Mouse (Mus musculus) kidney, embryonic 14.5 days (tissue): ENCODE data around the gene Camk1. TPM values are rescaled to one million over a fixed set of nuclear protein-coding genes. Genes with fewer than 3 reads are reported as not detected.

Source experiments
- ATAC-seq: fragments of 200-750 bp; cut with Nextera tagmentation; 2 replicates; pipeline ENCODE4 v1.8.0; 2017; ENCODE audit warnings: moderate number of reproducible peaks, mild to moderate bottlenecking, moderate TSS enrichment, moderate library complexity; ENCODE audit not compliant: low FRiP score, low TSS enrichment
- H3K27ac ChIP-seq: fragments of 300-500 bp; sonication (generic); 2 replicates; pipeline ENCODE4 v1.5.1; 2014; ENCODE audit warnings: low read depth, mild to moderate bottlenecking, low read length, moderate library complexity, mixed read lengths
- H3K27me3 ChIP-seq: fragments of 300-500 bp; sonication (generic); 2 replicates; pipeline ENCODE4 v1.6.1; 2014; ENCODE audit warnings: mild to moderate bottlenecking, low read length; ENCODE audit not compliant: control insufficient read depth, insufficient read depth
- H3K36me3 ChIP-seq: fragments of 300-500 bp; sonication (generic); 2 replicates; pipeline ENCODE4 v1.6.1; 2014; ENCODE audit warnings: low read length, mixed read lengths; ENCODE audit not compliant: control insufficient read depth, insufficient read depth
- H3K4me1 ChIP-seq: fragments of 300-500 bp; sonication (generic); 2 replicates; pipeline ENCODE4 v1.6.1; 2014; ENCODE audit warnings: low read length, mixed read lengths; ENCODE audit not compliant: control insufficient read depth, insufficient read depth
- H3K4me2 ChIP-seq: fragments of 300-500 bp; sonication (generic); replicated peaks from 2 replicates; pipeline ENCODE4 v1.6.1; 2014; ENCODE audit warnings: low read depth, mild to moderate bottlenecking, low read length
- H3K4me3 ChIP-seq: fragments of 300-500 bp; sonication (generic); 2 replicates; pipeline ENCODE4 v1.5.1; 2014; ENCODE audit warnings: mild to moderate bottlenecking, low read length
- H3K9ac ChIP-seq: fragments of 300-500 bp; sonication (generic); 2 replicates; pipeline ENCODE4 v1.6.1; 2014; ENCODE audit warnings: low read depth, mild to moderate bottlenecking, low read length, moderate library complexity
- H3K9me3 ChIP-seq: fragments of 300-500 bp; sonication (generic); 2 replicates; pipeline ENCODE4 v1.6.1; 2016; ENCODE audit warnings: low read length; ENCODE audit not compliant: control insufficient read depth
- WGBS: fragments of 180-500 bp; shearing (Covaris S2); extraction: QIAGEN DNeasy Blood & Tissue Kit; methylation state at CpG from one replicate; pipeline ENCODE4 v1.1.7; 2014; 5-methylcytosine and 5-hydroxymethylcytosine counted together
- polyA plus RNA-seq: library from polyadenylated mRNA; unstranded; fragments of >200 nt; fragmentation: Nextera tagmentation; extraction: Ambion mirVana; gene quantifications from 2 replicates; pipeline ENCODE4 v1.2.1, GENCODE M21; 2014

Gene Camk1
- polyA plus RNA-seq, 1 experiment from 2014 or later = 112 TPM

- Histone ChIP-seq H3K36me3 (no peaks in the 10 kb centered on the region), H3K4me1 (no peaks in the 10 kb centered on the region), H3K9ac (no peak overlapping the region), H3K27me3 (no peaks in the 10 kb centered on the region), H3K9me3 (no peaks in the 10 kb centered on the region), H3K4me2 (no peak overlapping the region), H3K4me3 (no peak overlapping the region), H3K27ac (no peak overlapping the region)
- ATAC-seq = no peak
These were observed 6.8 kb upstream of the Camk1 start for GRCm38 (mm10) chr6:113350538-113350937.

- Histone ChIP-seq H3K9ac (no peak overlapping the region), H3K4me1 (peaks cover 12% of the 10 kb centered on the region), H3K4me3 (no peak overlapping the region), H3K27me3 (no peaks in the 10 kb centered on the region), H3K27ac (no peak overlapping the region), H3K9me3 (no peaks in the 10 kb centered on the region), H3K36me3 (no peaks in the 10 kb centered on the region), H3K4me2 (no peak overlapping the region)
- no peak for ATAC-seq
- 70% methylated on average over 4 of the region's 4 CpGs for WGBS
These were observed 3.1 kb upstream of the Camk1 start for GRCm38 (mm10) chr6:113346897-113347296.

- H3K27me3 ChIP-seq = no peaks in the 10 kb centered on the region
- H3K4me1 ChIP-seq = peaks cover 23% of the 10 kb centered on the region
- no peak for ATAC-seq
- 45% methylated on average over 2 of the region's 2 CpGs for WGBS
- H3K4me2 ChIP-seq = peak overlapping the region; percentile 70
- H3K4me3 ChIP-seq = peak overlapping the region; percentile 52; the same call in 1 of the 2 replicates
- no peaks in the 10 kb centered on the region for H3K9me3 ChIP-seq
- H3K27ac ChIP-seq = no peak overlapping the region
- H3K9ac ChIP-seq = peak overlapping the region; percentile 72; the same call in 1 of the 2 replicates
- peaks cover 13% of the 10 kb centered on the region for H3K36me3 ChIP-seq
These were observed 537 bp upstream of the Camk1 start for GRCm38 (mm10) chr6:113344321-113344720.

GRCm38 (mm10) chr6:113342297-113342696 lies 1.5 kb downstream of the Camk1 start:
- Histone ChIP-seq H3K4me3 (peak overlapping the region; percentile 52; the same call in 1 of the 2 replicates), H3K9me3 (no peaks in the 10 kb centered on the region), H3K9ac (no peak overlapping the region), H3K27ac (peak overlapping the region; percentile 39; the same call in 1 of the 2 replicates), H3K4me2 (peak overlapping the region; percentile 70), H3K27me3 (no peaks in the 10 kb centered on the region), H3K4me1 (peaks cover 23% of the 10 kb centered on the region), H3K36me3 (peaks cover 32% of the 10 kb centered on the region)
- no peak for ATAC-seq
- WGBS = 14% methylated on average over 4 of the region's 7 CpGs

- WGBS = 53% methylated on average over 6 of the region's 6 CpGs
- Histone ChIP-seq H3K27ac (peak overlapping the region; percentile 65; the same call in 1 of the 2 replicates), H3K9me3 (no peaks in the 10 kb centered on the region), H3K9ac (peak overlapping the region; percentile 12; the same call in 1 of the 2 replicates), H3K27me3 (no peaks in the 10 kb centered on the region), H3K4me3 (0 out of 2 replicates have a peak overlapping the region, but pooled peaks have one; percentile 2), H3K4me2 (peak overlapping the region; percentile 70), H3K4me1 (peaks cover 23% of the 10 kb centered on the region), H3K36me3 (peaks cover 37% of the 10 kb centered on the region)
- no peak for ATAC-seq
These were observed 2.2 kb downstream of the Camk1 start for GRCm38 (mm10) chr6:113341574-113341973.

- peaks cover 66% of the 10 kb centered on the region for H3K36me3 ChIP-seq
These were observed 6.7 kb downstream of the Camk1 start for GRCm38 (mm10) chr6:113336852-113337620.

GRCm38 (mm10) chr6:113334216-113334615 lies 9.6 kb downstream of the Camk1 start:
- Histone ChIP-seq H3K4me2 (no peak overlapping the region), H3K4me1 (peaks cover 5% of the 10 kb centered on the region; the same call in 1 of the 2 replicates), H3K9me3 (no peaks in the 10 kb centered on the region), H3K27me3 (no peaks in the 10 kb centered on the region), H3K27ac (no peak overlapping the region), H3K9ac (0 out of 2 replicates have a peak overlapping the region, but pooled peaks have one; percentile 7), H3K36me3 (peaks cover 69% of the 10 kb centered on the region), H3K4me3 (no peak overlapping the region)
- no peak for ATAC-seq
- 59% methylated on average over 6 of the region's 6 CpGs for WGBS

More at GRCm38 (mm10) chr6:113336852-113337620, 6.7 kb downstream of the Camk1 start:
- Histone ChIP-seq H3K9ac (no peak overlapping the region), H3K4me2 (no peak overlapping the region), H3K27me3 (no peaks in the 10 kb centered on the region), H3K4me1 (peaks cover 17% of the 10 kb centered on the region), H3K4me3 (no peak overlapping the region), H3K27ac (no peak overlapping the region), H3K9me3 (no peaks in the 10 kb centered on the region)
- ATAC-seq = no peak
- WGBS = 71% methylated on average over 8 of the region's 8 CpGs

GRCm38 (mm10) chr6:113333137-113333950 lies 10.4 kb downstream of the Camk1 start:
- 57% methylated on average over 14 of the region's 14 CpGs for WGBS
- Histone ChIP-seq H3K4me1 (peaks cover 5% of the 10 kb centered on the region; the same call in 1 of the 2 replicates), H3K4me2 (no peak overlapping the region), H3K27me3 (no peaks in the 10 kb centered on the region), H3K9ac (no peak overlapping the region), H3K27ac (peak overlapping the region; percentile 66; the same call in 1 of the 2 replicates), H3K36me3 (peaks cover 64% of the 10 kb centered on the region), H3K9me3 (no peaks in the 10 kb centered on the region), H3K4me3 (no peak overlapping the region)
- ATAC-seq = peak; percentile 79
